Mouse (Mus musculus): ENCODE results near the gene Dap3. TPM values are rescaled to one million over a fixed set of nuclear protein-coding genes. Genes with fewer than 3 reads are reported as not detected.

The Dap3 gene
- total and polyA plus RNA-seq, 3 experiments, result 192 to 293 TPM; not detected in 1

DNA sequence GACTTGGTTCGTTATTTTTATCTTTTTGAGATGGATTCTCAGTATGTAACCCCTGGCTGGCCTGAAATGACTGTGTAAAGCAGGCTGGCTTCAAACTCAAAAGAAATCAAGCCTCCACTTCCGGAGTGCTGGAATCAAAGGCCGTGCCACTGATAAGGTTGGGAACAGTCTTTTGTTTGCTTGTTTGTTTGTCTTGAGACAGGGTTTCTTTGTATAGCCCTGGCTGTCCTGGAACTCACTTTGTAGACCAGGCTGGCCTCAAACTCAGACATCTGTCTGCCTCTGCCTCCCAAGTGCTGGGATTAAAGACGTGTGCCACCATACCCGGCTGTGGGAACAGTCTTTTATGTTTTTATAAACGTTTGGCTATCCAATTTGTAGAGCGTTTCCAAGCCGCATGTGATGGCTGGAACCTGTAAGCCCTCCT lies 36.6 kb downstream of the Dap3 start:
- peak; percentile 63 for TF ChIP-seq GATA1 (IDR thresholded peaks at IDR 0.05; ENCODE audit: low read depth, low read length)
- TF ChIP-seq CHD1 (IDR thresholded peaks at IDR 0.05; ENCODE audit: low read depth, low read length), result peak; percentile 88; the same call in 1 of the 2 replicates
- TF ChIP-seq TCF12 (IDR thresholded peaks at IDR 0.05; ENCODE audit: low read depth, low read length), result no peak
- TF ChIP-seq RCOR1 (IDR thresholded peaks at IDR 0.05; ENCODE audit: low read depth, low read length), result peak; percentile 88
- H3K27ac ChIP-seq (ENCODE audit: control insufficient read depth, low read depth, low read length), result peak overlapping the region; percentile 79
- H3K27me3 ChIP-seq (ENCODE audit: control insufficient read depth in 1 of 2, insufficient read depth in 2 of 2, low read length in 2 of 2), result no peaks in the 10 kb centered on the region
- peaks cover 13% of the 10 kb centered on the region for H3K79me2 ChIP-seq (ENCODE audit: control insufficient read depth, insufficient read depth, low read length, poor library complexity)
- H3K4me3 ChIP-seq (ENCODE audit: control insufficient read depth in 1 of 2, insufficient read depth in 1 of 2, low read depth in 2 of 2, low read length in 2 of 2), result peak overlapping the region; percentile 67 to 81
- peaks cover 0 to 12% of the 10 kb centered on the region in 2 experiments; a peak in 1 of 4 replicates for H3K4me1 ChIP-seq (ENCODE audit: control insufficient read depth in 1 of 2, insufficient read depth in 2 of 2, low read length in 2 of 2)
- peaks cover 0 to 9% of the 10 kb centered on the region in 2 experiments; a peak in 2 of 4 replicates for H3K36me3 ChIP-seq (ENCODE audit: control insufficient read depth in 1 of 2, insufficient read depth in 2 of 2, low read length in 2 of 2)
- no peaks in the 10 kb centered on the region for H3K9me3 ChIP-seq (replicated peaks; ENCODE audit: insufficient read depth, low read length)
- DNase-seq (ENCODE audit: low read depth, low spot score), result no peak
- peak overlapping the region; percentile 80 for H3K9ac ChIP-seq (ENCODE audit: control insufficient read depth, low read depth, low read length, poor library complexity, severe bottlenecking)

DNA sequence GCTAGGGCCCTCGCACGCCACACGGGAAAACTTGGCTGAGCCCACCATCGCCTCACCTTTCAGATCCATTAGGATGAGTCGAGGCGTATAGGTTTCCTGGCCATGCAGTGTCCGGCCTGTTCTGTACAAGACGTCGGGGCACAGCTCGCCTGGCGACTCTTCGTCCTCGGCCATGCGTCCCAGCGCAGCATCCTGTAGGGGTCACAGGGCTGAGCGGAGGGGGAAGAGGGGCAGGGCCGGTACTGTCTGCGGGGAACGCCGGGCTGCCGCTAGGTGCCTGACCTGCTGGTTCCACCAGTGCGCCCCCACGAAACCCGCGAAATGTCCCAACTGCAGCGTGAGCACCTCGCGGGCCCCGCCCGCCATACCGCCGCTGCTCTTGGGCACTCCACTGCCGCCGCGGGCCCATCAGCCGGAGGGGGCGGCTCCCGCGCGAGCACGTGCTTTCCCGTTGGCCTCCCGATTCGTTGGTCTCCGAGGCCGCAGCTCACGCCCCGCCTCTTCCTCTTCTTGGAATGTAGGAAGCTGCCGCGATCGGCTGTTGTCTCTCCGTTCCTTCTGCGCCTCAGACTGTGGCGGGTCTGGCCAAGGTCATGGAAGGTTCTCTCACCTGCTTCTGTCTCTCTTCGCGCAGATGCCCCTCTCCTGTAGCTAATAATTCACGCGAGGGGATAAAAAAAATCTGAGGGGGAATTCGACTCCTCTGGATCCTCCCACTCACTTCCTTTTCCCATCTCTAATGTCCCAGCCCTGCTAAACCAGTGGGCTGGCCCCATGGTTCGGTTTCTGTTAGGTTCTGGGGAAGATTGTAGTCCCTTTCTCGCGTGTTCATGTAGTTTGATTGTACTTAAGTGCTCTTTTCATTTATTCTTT lies 37.2 kb downstream of the Dap3 start, which contains the start of gene Msto1:
Msto1 (minus strand) TSS at position 489 of the 873 bp plus-strand sequence.
- Histone ChIP-seq H3K27me3 (ENCODE audit: control insufficient read depth in 1 of 2, insufficient read depth in 2 of 2, low read length in 2 of 2) (no peaks in the 10 kb centered on the region), H3K4me1 (ENCODE audit: control insufficient read depth in 1 of 2, insufficient read depth in 2 of 2, low read length in 2 of 2) (peaks cover 0 to 12% of the 10 kb centered on the region in 2 experiments; a peak in 1 of 4 replicates), H3K27ac (ENCODE audit: control insufficient read depth, low read depth, low read length) (peak within 1 kb of the TSS; percentile 79), H3K36me3 (ENCODE audit: control insufficient read depth in 1 of 2, insufficient read depth in 2 of 2, low read length in 2 of 2) (peaks cover 0 to 9% of the 10 kb centered on the region in 2 experiments; a peak in 2 of 4 replicates), H3K79me2 (ENCODE audit: control insufficient read depth, insufficient read depth, low read length, poor library complexity) (peaks cover 13% of the 10 kb centered on the region), H3K4me3 (ENCODE audit: control insufficient read depth in 1 of 2, insufficient read depth in 1 of 2, low read depth in 2 of 2, low read length in 2 of 2) (peak within 1 kb of the TSS; percentile 67 to 81), H3K9ac (ENCODE audit: control insufficient read depth, low read depth, low read length, poor library complexity, severe bottlenecking) (peak within 1 kb of the TSS; percentile 80), H3K9me3 (replicated peaks; ENCODE audit: insufficient read depth, low read length) (no peaks in the 10 kb centered on the region)
- DNase-seq (ENCODE audit: low read depth, low spot score), result peak; percentile 99
- TF ChIP-seq MYC (IDR thresholded peaks at IDR 0.05; ENCODE audit: low read depth, low read length) (peak; percentile 95), ZMIZ1 (IDR thresholded peaks at IDR 0.05; ENCODE audit: low read depth, low read length) (peak; percentile 98), TCF12 (IDR thresholded peaks at IDR 0.05; ENCODE audit: low read depth, low read length) (peak; percentile 73), TBP (IDR thresholded peaks at IDR 0.05; ENCODE audit: low read depth, low read length) (peak; percentile 95), ELF1 (IDR thresholded peaks at IDR 0.05; ENCODE audit: low read depth, low read length) (peak; percentile 90), CTCF (IDR thresholded peaks at IDR 0.05 in 2 of 3, conservative IDR thresholded peaks at IDR 0.05 in 1 of 3; ENCODE audit: control insufficient read depth in 1 of 3, insufficient read depth in 1 of 3, low read depth in 2 of 3, low read length in 3 of 3, poor library complexity in 1 of 3, severe bottlenecking in 1 of 3) (no peak), POLR2AphosphoS5 (IDR thresholded peaks at IDR 0.05; ENCODE audit: borderline replicate concordance, low read depth, low read length) (peak; percentile 31; the same call in 1 of the 2 replicates), BHLHE40 (IDR thresholded peaks at IDR 0.05; ENCODE audit: borderline replicate concordance, low read depth, low read length) (peak; percentile 70; the same call in 1 of the 2 replicates), MAZ (IDR thresholded peaks at IDR 0.05; ENCODE audit: low read depth, low read length) (peak; percentile 87; the same call in 1 of the 2 replicates), EP300 (IDR thresholded peaks at IDR 0.05; ENCODE audit: low read depth in 1 of 2, low read length in 2 of 2) (peak in 1 of 2 experiments; percentile 38; a peak in 2 of 4 replicates), USF1 (IDR thresholded peaks at IDR 0.05; ENCODE audit: low read depth, low read length) (peak; percentile 97), E2F4 (IDR thresholded peaks at IDR 0.05; ENCODE audit: borderline replicate concordance, low read depth, low read length) (no peak), ZC3H11A (IDR thresholded peaks at IDR 0.05; ENCODE audit: low read depth, low read length) (no peak), POLR2AphosphoS2 (IDR thresholded peaks at IDR 0.05; ENCODE audit: low read length) (peak; percentile 99), KAT2A (conservative IDR thresholded peaks at IDR 0.05; ENCODE audit: low read depth, low read length) (no peak), RAD21 (IDR thresholded peaks at IDR 0.05; ENCODE audit: low read depth, low read length) (no peak), POLR2A (IDR thresholded peaks at IDR 0.05; ENCODE audit: control insufficient read depth in 1 of 2, insufficient read depth in 1 of 2, low read depth in 1 of 2, low read length in 2 of 2, poor library complexity in 1 of 2) (peak; percentile 97 to 100), SMC3 (IDR thresholded peaks at IDR 0.05; ENCODE audit: low read depth, low read length) (no peak), CHD2 (IDR thresholded peaks at IDR 0.05; ENCODE audit: low read length) (no peak), NRF1 (IDR thresholded peaks at IDR 0.05; ENCODE audit: insufficient read depth, low read depth, low read length, poor library complexity, severe bottlenecking) (0 out of 2 replicates have a peak, but pooled peaks have one; percentile 43), MAX (IDR thresholded peaks at IDR 0.05; ENCODE audit: low read length) (peak; percentile 100), MXI1 (IDR thresholded peaks at IDR 0.05; ENCODE audit: low read depth, low read length) (peak; percentile 94; the same call in 1 of the 2 replicates), ZNF384 (IDR thresholded peaks at IDR 0.05; ENCODE audit: low read depth, low read length) (peak; percentile 9; the same call in 1 of the 2 replicates), SIN3A (IDR thresholded peaks at IDR 0.05; ENCODE audit: low read length) (peak; percentile 92), ZKSCAN1 (IDR thresholded peaks at IDR 0.05; ENCODE audit: low read depth, low read length) (no peak), ETS1 (IDR thresholded peaks at IDR 0.05; ENCODE audit: low read depth, low read length) (no peak), MYB (IDR thresholded peaks at IDR 0.05; ENCODE audit: low read depth, low read length) (no peak)
